Mouse (Mus musculus) myocyte (in vitro differentiated cells): ENCODE data around the gene Scp2. TPM values are rescaled to one million over a fixed set of nuclear protein-coding genes. Genes with fewer than 3 reads are reported as not detected.
"Not testable (repeated sequence)": the region's sequence is repeated elsewhere in the genome, so short reads cannot be mapped to it uniquely, and the experiment has no call there.

Experiments used
- H3K27me3 ChIP-seq: one replicate; pipeline ENCODE4 v1.6.1; 2011; ENCODE audit not compliant: control insufficient read depth, insufficient read depth, insufficient read length
- H3K36me3 ChIP-seq: one replicate; pipeline ENCODE4 v1.6.1; 2011; ENCODE audit not compliant: control insufficient read depth, insufficient read depth
- H3K4me2 ChIP-seq: one replicate; pipeline ENCODE4 v1.6.1; 2011; ENCODE audit warnings: low read depth, control low read depth
- H3K4me3 ChIP-seq: one replicate; pipeline ENCODE4 v1.5.1; 2011; ENCODE audit warnings: mild to moderate bottlenecking, control low read depth, moderate library complexity
- H3K79me2 ChIP-seq: one replicate; pipeline ENCODE4 v1.6.1; 2011; ENCODE audit not compliant: control insufficient read depth, insufficient read depth
- H3ac ChIP-seq: one replicate; pipeline ENCODE4 v1.6.1; 2011; ENCODE audit not compliant: control insufficient read depth, insufficient read length
- CEBPB ChIP-seq: IDR thresholded peaks from 2 replicates; pipeline ENCODE4 v1.6.1; 2011; ENCODE audit warnings: mild to moderate bottlenecking, moderate library complexity; ENCODE audit not compliant: poor library complexity, insufficient read depth, severe bottlenecking
- E2F4 ChIP-seq: IDR thresholded peaks from one replicate; pipeline ENCODE4 v1.6.1; 2011; ENCODE audit warnings: mild to moderate bottlenecking, control low read depth, moderate library complexity; ENCODE audit not compliant: insufficient read depth
- MAX ChIP-seq: IDR thresholded peaks from one replicate; pipeline ENCODE4 v1.6.1; 2011; ENCODE audit warnings: low read depth, mild to moderate bottlenecking, control low read depth
- MYOD1 ChIP-seq, 3 experiments: IDR thresholded peaks; one replicate each; pipeline ENCODE4 v1.6.1; 2011; ENCODE audit warnings: control low read depth in 2 of 3, low read depth in 2 of 3, mild to moderate bottlenecking in 2 of 3, moderate library complexity in 1 of 3; ENCODE audit not compliant: insufficient read length in 2 of 3, control insufficient read depth in 1 of 3
- MYOG ChIP-seq, 3 experiments: IDR thresholded peaks; one replicate each; pipeline ENCODE4 v1.6.1; 2011; ENCODE audit warnings: control low read depth in 2 of 3, low read depth in 2 of 3, mild to moderate bottlenecking in 2 of 3; ENCODE audit not compliant: insufficient read length in 2 of 3, control insufficient read depth in 1 of 3, insufficient read depth in 1 of 3
- POLR2A ChIP-seq: IDR thresholded peaks from one replicate; pipeline ENCODE4 v1.6.1; 2011; ENCODE audit warnings: low read depth, mild to moderate bottlenecking, control low read depth, moderate library complexity; ENCODE audit not compliant: insufficient read length
- POLR2AphosphoS2 ChIP-seq: IDR thresholded peaks from one replicate; pipeline ENCODE4 v1.6.1; 2011; ENCODE audit warnings: low read depth, control low read depth; ENCODE audit not compliant: insufficient read length
- REST ChIP-seq: IDR thresholded peaks from one replicate; pipeline ENCODE4 v1.6.1; 2011; ENCODE audit warnings: mild to moderate bottlenecking, control low read depth, moderate library complexity; ENCODE audit not compliant: insufficient read depth, insufficient read length
- SRF ChIP-seq: IDR thresholded peaks from one replicate; pipeline ENCODE4 v1.6.1; 2011; ENCODE audit warnings: low read depth; ENCODE audit not compliant: control insufficient read depth, insufficient read length
- TCF12 ChIP-seq: IDR thresholded peaks from one replicate; pipeline ENCODE4 v1.6.1; 2011; ENCODE audit warnings: mild to moderate bottlenecking, control low read depth; ENCODE audit not compliant: poor library complexity, insufficient read depth, severe bottlenecking
- TCF3 ChIP-seq: IDR thresholded peaks from one replicate; pipeline ENCODE4 v1.6.1; 2011; ENCODE audit warnings: low read depth, control low read depth; ENCODE audit not compliant: insufficient read length
- USF1 ChIP-seq: IDR thresholded peaks from one replicate; pipeline ENCODE4 v1.6.1; 2011; ENCODE audit warnings: low read depth, mild to moderate bottlenecking, control low read depth, moderate library complexity
- polyA plus RNA-seq: library from polyadenylated mRNA; unstranded; fragments of >200 nt; fragmentation: generic; extraction: Trizol; gene quantifications from one replicate; pipeline ENCODE4 v1.2.1, GENCODE M21; 2012; ENCODE audit warnings: missing spikeins

Gene Scp2
- polyA plus RNA-seq, 1 experiment = 79.8 TPM

GRCm38 (mm10) chr4:108165152-108165895 lies 20.5 kb upstream of the Scp2 start, which contains the start of gene Echdc2:
TSS of gene Echdc2 (plus strand) at chr4:108165437.
- peaks cover 12% of the 10 kb centered on the region for H3K27me3 ChIP-seq
- H3ac ChIP-seq = peak within 1 kb of the TSS; percentile 30

GRCm38 (mm10) chr4:108163291-108163690 lies 18.5 kb upstream of the Scp2 start:
- no peaks in the 10 kb centered on the region for H3K79me2 ChIP-seq
- peaks cover 12% of the 10 kb centered on the region for H3K27me3 ChIP-seq
- no peak overlapping the region for H3K4me2 ChIP-seq
- TF ChIP-seq POLR2A (no peak), E2F4 (no peak)
- H3ac ChIP-seq = no peak overlapping the region
- H3K36me3 ChIP-seq = no peaks in the 10 kb centered on the region
- H3K4me3 ChIP-seq = no peak overlapping the region

More at GRCm38 (mm10) chr4:108165152-108165895, 20.5 kb upstream of the Scp2 start, which contains the start of gene Echdc2:
- Histone ChIP-seq H3K4me3 (peak within 1 kb of the TSS; percentile 26), H3K79me2 (no peaks in the 10 kb centered on the region), H3K4me2 (peak within 1 kb of the TSS; percentile 96), H3K36me3 (no peaks in the 10 kb centered on the region)
- TF ChIP-seq CEBPB (no peak), MYOG (IDR thresholded peaks at IDR 0.05; ENCODE audit: control insufficient read depth in 1 of 3, insufficient read depth in 1 of 3, insufficient read length in 2 of 3, low read depth in 2 of 3) (no peak), POLR2A (peak; percentile 49)

- Histone ChIP-seq H3K79me2 (no peaks in the 10 kb centered on the region), H3ac (no peak overlapping the region), H3K36me3 (no peaks in the 10 kb centered on the region), H3K4me3 (no peak overlapping the region), H3K4me2 (no peak overlapping the region), H3K27me3 (peaks cover 12% of the 10 kb centered on the region)
- TF ChIP-seq REST (no peak), MYOD1 (IDR thresholded peaks at IDR 0.05; ENCODE audit: control insufficient read depth in 1 of 3, insufficient read length in 2 of 3, low read depth in 2 of 3) (no peak), TCF12 (no peak)
Measured at GRCm38 (mm10) chr4:108161936-108162335, 17.1 kb upstream of the Scp2 start.

- not testable (repeated sequence) for H3K4me3 ChIP-seq, H3K4me2 ChIP-seq, H3K27me3 ChIP-seq, H3ac ChIP-seq, H3K79me2 ChIP-seq, H3K36me3 ChIP-seq
Measured at GRCm38 (mm10) chr4:108155141-108155540, 10.3 kb upstream of the Scp2 start.

- not testable (repeated sequence) for H3K36me3 ChIP-seq, H3K27me3 ChIP-seq, H3K79me2 ChIP-seq, H3ac ChIP-seq, H3K4me3 ChIP-seq, H3K4me2 ChIP-seq
Measured at GRCm38 (mm10) chr4:108145554-108145953, 756 bp upstream of the Scp2 start.

- no peak overlapping the region for H3ac ChIP-seq
- no peak overlapping the region for H3K4me3 ChIP-seq
- H3K79me2 ChIP-seq = no peaks in the 10 kb centered on the region
- no peak for TF ChIP-seq MYOD1 (IDR thresholded peaks at IDR 0.05; ENCODE audit: control insufficient read depth in 1 of 3, insufficient read length in 2 of 3, low read depth in 2 of 3)
- TF ChIP-seq POLR2A = no peak
- TF ChIP-seq POLR2AphosphoS2 = no peak
- no peak for TF ChIP-seq SRF
- no peak for TF ChIP-seq E2F4
- TF ChIP-seq MAX = no peak
- TF ChIP-seq MYOG (IDR thresholded peaks at IDR 0.05; ENCODE audit: control insufficient read depth in 1 of 3, insufficient read depth in 1 of 3, insufficient read length in 2 of 3, low read depth in 2 of 3) = no peak
- no peak for TF ChIP-seq REST
- TF ChIP-seq USF1 = no peak
- TF ChIP-seq CEBPB = no peak
- no peak for TF ChIP-seq TCF12
- no peak for TF ChIP-seq TCF3
- H3K27me3 ChIP-seq = no peaks in the 10 kb centered on the region
- no peaks in the 10 kb centered on the region for H3K36me3 ChIP-seq
- no peak overlapping the region for H3K4me2 ChIP-seq
Measured at GRCm38 (mm10) chr4:108143778-108144177, 1.0 kb downstream of the Scp2 start.

- not testable (repeated sequence) for H3K4me2 ChIP-seq, H3ac ChIP-seq, H3K4me3 ChIP-seq, H3K79me2 ChIP-seq, H3K27me3 ChIP-seq, H3K36me3 ChIP-seq
Measured at GRCm38 (mm10) chr4:108143178-108143577, 1.6 kb downstream of the Scp2 start.
